Mouse (Mus musculus): ENCODE measurements at regions not wholly inside any gene's neighbourhood (a gene's known extent, or its start where the extent isn't known, plus 50 kb on each side); places are given as distances from the start of the nearest gene placed in this dataset.

DNA sequence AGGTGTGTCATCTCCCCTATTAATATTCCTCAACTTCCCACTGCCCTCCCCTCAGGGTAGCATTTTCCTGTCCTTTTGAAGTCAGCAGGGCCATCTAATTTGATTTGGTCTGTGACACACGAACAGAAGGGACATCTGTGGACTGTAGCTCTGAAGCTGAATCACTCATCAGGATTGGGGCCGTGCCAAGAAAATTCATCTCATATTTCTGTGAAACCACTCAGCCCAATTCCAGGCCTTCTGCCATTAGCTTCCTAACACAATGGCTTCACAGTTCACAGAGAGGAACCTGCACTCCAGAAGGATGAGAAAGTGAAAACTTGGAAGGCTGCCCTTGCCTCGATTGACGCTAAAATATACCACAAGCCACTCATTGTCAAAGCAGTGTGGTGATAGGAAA is 86.1 kb downstream of the Abhd5 start:
- DNase-seq (ENCODE audit: extremely low read depth, insufficient read length, low spot score): peak; percentile 84

GRCm38 (mm10) chr9:122446387-122447105 is 95.1 kb downstream of the Abhd5 start:
- no peak for DNase-seq (ENCODE audit: extremely low read depth, insufficient read length, low spot score)

- no peak for DNase-seq (ENCODE audit: extremely low read depth, insufficient read length, low spot score)
Observed at GRCm38 (mm10) chr9:122447568-122447967, 96.2 kb downstream of the Abhd5 start.

DNA sequence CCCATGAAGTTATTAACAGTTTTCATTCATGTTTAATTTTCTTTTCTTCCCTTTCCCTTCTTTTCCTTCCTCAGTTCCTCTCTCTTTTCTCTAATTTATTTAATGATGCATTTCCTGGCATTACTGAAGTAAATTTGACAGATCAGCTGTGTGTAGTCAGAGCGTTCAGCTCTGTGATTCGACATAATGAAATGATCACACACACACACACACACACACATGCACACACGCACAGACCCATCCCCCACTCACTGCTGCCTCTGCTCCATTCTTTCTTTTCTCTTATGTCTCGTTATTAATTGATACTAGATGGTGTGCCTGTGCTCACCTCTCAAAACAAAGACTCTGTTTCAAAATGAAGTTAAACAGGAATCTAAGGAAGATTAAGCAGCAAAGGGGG is 96.9 kb downstream of the Abhd5 start:
- no peak for DNase-seq (ENCODE audit: extremely low read depth, insufficient read length, low spot score)

DNA sequence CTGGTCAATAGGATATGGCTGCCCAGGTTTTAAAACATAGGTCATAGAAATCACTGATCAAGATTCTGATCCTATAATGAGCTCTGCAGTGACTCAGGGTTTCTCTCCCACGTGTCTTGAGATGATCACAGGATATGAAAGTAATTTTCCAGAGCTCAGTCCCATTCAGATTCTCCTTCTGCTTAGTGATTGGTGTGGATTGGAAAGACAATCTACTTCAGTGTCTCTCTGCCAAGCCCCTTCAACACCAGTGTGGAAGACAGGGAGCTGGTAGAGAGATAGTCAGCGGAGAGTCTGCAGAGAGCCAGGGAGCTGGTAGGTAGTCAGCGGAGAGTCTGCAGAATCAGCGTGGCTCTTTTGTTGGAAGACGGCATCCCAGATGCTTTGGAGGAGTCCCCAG is 99.1 kb downstream of the Abhd5 start:
- no peak for DNase-seq (ENCODE audit: extremely low read depth, insufficient read length, low spot score)

DNA sequence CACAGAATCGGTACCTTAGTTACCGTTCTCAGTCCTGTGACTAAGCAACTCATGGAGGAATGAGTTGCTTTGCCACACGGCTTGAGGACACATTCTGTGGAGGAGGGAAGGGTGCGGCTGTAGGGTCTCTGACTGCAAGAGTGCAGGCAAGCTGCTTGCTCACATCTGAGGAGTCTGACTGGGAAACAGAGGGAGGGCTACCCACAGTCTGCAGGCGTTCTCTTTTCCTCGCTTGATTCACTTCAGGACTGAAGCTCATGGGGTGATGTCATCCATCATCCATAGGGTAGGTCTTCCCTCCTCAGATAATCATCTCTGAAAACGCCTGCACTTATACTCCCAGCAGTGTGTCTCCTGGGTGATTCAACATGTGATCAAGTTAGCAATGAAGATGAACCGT is 103.9 kb downstream of the Abhd5 start:
- DNase-seq (ENCODE audit: extremely low read depth, insufficient read length, low spot score): no peak

DNA sequence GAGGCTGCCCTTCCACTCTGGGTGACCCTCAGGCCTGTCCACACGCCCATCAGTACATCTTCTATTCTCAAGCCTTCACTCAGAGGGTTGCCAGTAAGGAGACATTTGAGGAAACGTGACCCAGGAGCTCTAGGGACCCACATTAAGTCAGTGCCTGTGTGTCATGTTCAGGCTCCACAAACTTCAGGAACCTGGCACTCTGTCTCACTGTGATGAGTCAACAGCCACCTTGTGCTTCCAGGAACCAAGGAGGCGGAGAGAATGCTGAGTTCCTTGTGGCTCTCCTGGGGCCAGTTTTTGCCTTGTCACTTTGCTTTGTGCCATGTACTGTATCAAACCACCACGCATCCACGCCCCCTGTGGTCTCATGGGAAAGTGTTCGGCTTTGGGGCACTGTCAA is 104.4 kb downstream of the Abhd5 start:
- DNase-seq (ENCODE audit: extremely low read depth, insufficient read length, low spot score): peak; percentile 36

DNA sequence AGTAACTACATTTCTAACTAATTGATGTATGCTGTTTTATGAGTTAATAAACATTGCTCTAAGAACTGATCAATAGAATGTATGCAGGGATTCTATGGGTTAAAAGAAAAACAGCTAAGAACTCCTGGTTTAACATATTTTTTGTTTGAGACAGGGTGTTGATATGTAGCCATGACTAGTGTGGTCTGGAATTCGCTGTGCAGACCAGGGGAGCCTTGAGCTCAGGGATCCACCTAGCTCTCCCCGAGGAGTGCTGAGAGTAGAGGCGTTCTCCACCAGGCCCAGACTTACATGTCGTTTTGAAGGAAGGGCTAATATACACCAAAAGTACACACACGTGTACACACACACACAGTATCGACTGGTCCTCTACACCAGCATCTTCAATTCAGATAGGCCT is 108.1 kb downstream of the Abhd5 start:
- no peak for DNase-seq (ENCODE audit: extremely low read depth, insufficient read length, low spot score)

DNA sequence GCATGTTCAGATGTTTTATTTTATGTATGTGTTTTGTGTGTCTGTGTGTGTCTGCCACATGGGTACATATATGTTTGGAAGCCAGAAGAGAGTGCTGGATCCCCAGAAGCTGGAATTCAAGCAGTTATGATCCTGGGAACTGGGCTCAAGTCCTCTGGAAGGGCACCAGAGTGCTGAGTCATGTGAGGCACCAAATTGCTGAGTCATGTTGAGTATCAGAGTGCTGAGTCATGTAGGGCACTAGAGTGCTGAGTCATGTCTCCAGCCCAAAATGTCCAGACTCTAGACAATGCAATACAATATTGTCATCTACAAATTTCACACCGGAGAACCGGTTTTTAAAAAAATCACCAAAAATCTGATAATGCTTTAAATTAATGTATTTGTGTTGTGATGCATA is 120.1 kb downstream of the Abhd5 start:
- peak; percentile 29 for DNase-seq (ENCODE audit: extremely low read depth, insufficient read length, low spot score)

GRCm38 (mm10) chr9:122476356-122476755 is 124.9 kb downstream of the Abhd5 start:
- no peak for DNase-seq (ENCODE audit: extremely low read depth, insufficient read length, low spot score)

DNA sequence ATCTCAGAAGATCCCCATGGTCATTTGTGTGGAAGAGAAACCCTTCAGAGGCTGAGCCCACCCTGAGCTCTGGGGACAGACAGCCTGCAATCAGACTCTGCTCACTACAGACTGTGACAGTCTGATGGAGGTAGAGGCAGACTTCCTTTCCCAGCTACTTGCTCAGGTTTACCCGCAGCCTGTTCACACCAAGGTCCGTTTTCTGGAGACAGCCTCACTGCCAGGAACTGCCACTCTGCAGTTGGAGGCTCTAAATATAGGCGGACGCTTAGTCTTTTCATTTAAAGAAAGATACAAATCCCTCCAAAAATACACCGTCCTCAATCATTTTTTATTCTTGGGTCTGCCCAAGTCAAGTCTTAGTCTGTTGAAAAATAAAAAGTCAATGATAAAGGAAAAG is 135.6 kb downstream of the Abhd5 start:
- DNase-seq (ENCODE audit: extremely low read depth, insufficient read length, low spot score): no peak

DNA sequence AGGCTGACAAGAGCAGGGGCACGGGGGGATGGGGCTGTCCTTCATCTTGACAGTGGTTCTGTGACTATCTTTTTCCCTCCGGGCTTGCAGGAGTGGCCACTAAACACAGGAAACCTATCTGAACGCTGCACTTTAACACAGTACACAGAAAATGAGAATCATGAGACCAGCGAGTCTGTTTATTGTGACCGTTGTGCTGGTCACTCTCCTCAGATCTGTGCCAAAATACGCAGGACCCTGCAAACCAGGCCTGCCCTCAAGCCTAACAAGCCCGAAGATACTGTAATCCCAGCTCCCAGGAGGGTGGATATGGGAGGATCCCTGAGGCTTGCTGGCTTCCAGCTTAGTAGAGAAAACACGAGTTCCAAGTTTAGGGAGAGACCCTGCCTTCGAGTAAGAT is 143.3 kb downstream of the Abhd5 start:
- DNase-seq (ENCODE audit: extremely low read depth, insufficient read length, low spot score): no peak

- DNase-seq (ENCODE audit: extremely low read depth, insufficient read length, low spot score): no peak
Observed at GRCm38 (mm10) chr9:122496482-122496985, 145.1 kb downstream of the Abhd5 start.

DNA sequence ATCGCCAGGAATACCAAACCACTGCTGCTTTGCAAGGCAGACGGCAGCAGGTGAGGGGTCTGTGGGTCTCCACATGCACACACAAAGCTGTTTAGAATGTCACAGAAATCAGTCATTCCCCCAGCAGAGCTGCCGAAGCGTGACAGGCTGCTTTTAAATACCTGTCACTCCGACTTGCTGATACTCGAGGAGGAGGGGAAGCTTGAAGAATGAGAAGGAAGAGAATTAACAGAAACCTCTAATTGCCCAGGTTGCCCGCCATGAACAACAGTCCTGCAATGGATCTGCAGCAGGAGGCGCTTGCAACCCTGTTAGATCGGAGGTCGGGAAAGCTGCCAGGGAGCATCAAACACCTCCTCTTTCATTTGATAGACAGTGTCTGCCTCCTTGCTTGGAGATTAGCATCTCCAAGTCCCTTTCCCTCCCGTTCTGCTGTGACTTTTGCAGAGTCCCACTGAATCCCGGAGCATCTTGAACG is 150.5 kb downstream of the Abhd5 start:
- no peak for DNase-seq (ENCODE audit: extremely low read depth, insufficient read length, low spot score)

DNA sequence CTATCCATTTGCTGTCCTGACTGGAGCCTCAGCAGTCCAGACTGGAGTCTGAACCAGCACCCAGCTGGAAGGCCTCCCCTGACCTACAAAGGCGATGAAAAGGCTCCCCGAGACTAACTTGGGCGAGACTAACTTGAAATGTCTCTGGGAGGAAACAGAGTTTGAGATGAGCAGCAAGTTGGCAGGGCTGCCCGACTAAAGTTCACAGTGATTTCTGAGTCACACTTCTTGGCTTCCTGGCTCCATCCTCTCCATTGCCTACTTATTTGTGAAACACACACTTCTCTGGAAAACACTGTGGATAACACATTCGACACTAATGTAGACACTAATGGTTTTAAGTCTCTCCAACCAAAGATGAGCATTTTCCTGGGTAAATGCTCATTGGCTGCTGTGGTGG is 170.2 kb downstream of the Abhd5 start:
- DNase-seq (ENCODE audit: extremely low read depth, insufficient read length, low spot score): peak; percentile 20

GRCm38 (mm10) chr9:122525621-122526055 is 174.2 kb downstream of the Abhd5 start:
- DNase-seq (ENCODE audit: extremely low read depth, insufficient read length, low spot score): peak; percentile 45

DNA sequence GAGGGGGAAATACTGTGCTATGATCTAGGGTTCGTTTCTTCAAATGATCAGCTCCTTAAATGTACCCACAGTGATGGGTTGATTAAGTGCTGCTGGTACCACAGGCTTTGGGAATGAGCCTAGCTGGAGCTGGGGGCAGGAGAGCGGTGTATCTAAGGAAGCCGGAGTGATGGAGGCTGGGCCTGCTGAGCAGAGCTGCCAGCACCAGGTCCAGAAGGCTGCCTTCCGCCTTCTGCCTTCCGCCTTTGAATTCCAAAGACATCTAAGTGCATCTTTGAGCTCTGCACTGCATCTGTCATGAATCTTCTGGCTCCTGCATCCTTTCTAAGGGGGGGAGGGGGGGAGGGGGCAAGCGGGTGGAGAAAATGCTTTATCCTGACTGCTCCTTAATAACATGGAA is 176.9 kb downstream of the Abhd5 start:
- DNase-seq (ENCODE audit: extremely low read depth, insufficient read length, low spot score): no peak

- DNase-seq (ENCODE audit: extremely low read depth, insufficient read length, low spot score): no peak
Observed at GRCm38 (mm10) chr9:122529721-122530120, 178.3 kb downstream of the Abhd5 start.

GRCm38 (mm10) chr9:122531806-122532205 is 180.4 kb downstream of the Abhd5 start:
- DNase-seq (ENCODE audit: extremely low read depth, insufficient read length, low spot score): no peak

DNA sequence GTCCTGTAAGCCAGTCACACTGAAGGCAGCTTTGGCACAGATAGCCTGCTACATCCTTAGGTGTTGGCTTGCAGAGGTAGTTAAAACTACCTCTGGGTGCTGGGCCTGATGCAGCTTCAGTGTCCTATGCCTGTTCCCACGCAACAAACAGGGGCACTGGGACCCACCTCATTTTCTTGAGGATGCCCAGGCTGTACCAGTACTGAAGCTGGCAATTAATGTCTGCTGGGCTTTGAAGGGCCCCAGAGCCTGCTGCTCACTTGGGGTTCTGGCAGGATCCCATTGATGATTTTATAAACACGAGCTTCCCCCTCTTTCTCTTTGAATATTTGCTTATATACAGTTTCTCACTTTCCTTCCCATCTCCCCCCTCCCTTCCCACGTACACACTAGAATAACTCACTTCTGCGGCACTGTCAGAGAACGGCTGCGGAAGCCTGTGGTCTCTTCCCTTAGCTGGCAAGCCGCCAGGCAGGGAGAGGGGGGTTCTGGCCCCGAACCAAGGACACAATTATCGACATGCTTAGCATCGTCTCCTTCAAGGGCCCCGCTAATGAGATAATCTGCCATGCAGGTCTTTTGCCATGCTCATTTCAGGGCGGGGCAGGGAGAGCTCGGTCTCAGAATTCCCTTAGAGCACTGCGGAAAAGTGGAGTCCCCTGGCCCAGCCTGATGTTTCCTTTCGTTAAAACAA is 182.9 kb downstream of the Abhd5 start:
- no peak for DNase-seq (ENCODE audit: extremely low read depth, insufficient read length, low spot score)

GRCm38 (mm10) chr9:122534965-122535364 is 183.6 kb downstream of the Abhd5 start:
- DNase-seq (ENCODE audit: extremely low read depth, insufficient read length, low spot score): no peak

- DNase-seq (ENCODE audit: extremely low read depth, insufficient read length, low spot score): no peak
Observed at GRCm38 (mm10) chr9:122540091-122540490, 188.7 kb downstream of the Abhd5 start.

Measured in 3134 (cell line).